Comparison of ENCODE assay signal across 8 mouse cellular contexts in the genomic region with DNA sequence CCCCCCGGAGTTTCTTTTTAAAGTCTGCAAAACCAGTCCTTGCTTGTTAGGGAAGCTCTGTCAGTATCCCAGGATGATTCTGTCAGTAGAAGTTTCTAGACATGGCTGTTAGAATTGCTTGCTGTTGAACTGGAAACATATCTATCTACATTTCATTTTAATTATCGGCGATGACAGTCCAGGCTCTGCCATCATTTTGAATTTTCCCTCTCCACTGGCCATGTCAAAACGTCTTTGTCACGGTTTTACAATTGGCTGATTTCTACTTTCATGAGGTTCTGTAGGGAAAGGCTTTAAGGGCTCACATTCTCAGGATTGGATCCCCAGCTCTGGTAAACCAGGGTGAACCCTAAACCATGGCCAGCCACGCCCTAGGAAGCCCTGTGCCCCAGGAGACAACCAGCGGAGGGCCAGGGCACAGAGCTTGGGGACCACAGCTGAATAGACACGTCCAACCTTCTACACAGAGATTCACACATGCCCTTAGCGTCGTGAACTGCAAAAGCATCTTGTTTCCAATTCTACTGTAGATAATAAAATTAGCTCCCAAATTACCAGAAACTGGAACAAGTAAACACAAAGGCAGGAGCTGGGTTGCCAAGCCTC.
DNase-seq lines count a peak whose midpoint lies in the region; ATAC-seq lines count a peak whose summit lies in the region.

No protein-coding gene starts in this region.

- H3K36me3 ChIP-seq in lung, embryonic 15.5 days: no peaks in the 10 kb centered on the region
- H3K36me3 ChIP-seq in forebrain, embryonic 10.5 days (replicated peaks): no peaks in the 10 kb centered on the region
- no peaks in the 10 kb centered on the region for H3K36me3 ChIP-seq in limb, embryonic 11.5 days (ENCODE audit: control insufficient read depth, insufficient read depth, low read length)

- H3K4me2 ChIP-seq in lung, embryonic 15.5 days: peak overlapping the region; percentile 92
- peak overlapping the region; percentile 54 for H3K4me2 ChIP-seq in limb, embryonic 11.5 days (ENCODE audit: low read depth, severe bottlenecking)

- no peak for DNase-seq in lung, postnatal 25 days (ENCODE audit: low spot score)
- no peak for DNase-seq in forebrain, embryonic 10.5 days (ENCODE audit: extremely low spot score, low spot score)
- no peak for DNase-seq in limb, embryonic 11.5 days (ENCODE audit: low spot score)
- DNase-seq in retina, postnatal 1 day: peak; percentile 55
- no peak for DNase-seq in cerebellum, adult 9-10 months
- no peak for DNase-seq in cerebellum, postnatal 25 days
- DNase-seq in urinary bladder, postnatal 36 days (ENCODE audit: low spot score in 2 of 2): no peak

- WGBS in lung, embryonic 15.5 days: 24% methylated on average over 10 of the region's 10 CpGs
- WGBS in forebrain, embryonic 10.5 days: 18% methylated on average over 10 of the region's 10 CpGs
- WGBS in limb, embryonic 11.5 days: 20% methylated on average over 10 of the region's 10 CpGs

- H3K9ac ChIP-seq in lung, embryonic 15.5 days: no peak overlapping the region
- H3K9ac ChIP-seq in limb, embryonic 11.5 days (ENCODE audit: low read length): peak overlapping the region; percentile 63

- H3K4me3 ChIP-seq in lung, embryonic 15.5 days: peak overlapping the region; percentile 52
- H3K4me3 ChIP-seq in forebrain, embryonic 10.5 days: peak overlapping the region; percentile 64
- peak overlapping the region; percentile 32 for H3K4me3 ChIP-seq in limb, embryonic 11.5 days (ENCODE audit: low read depth, low read length)

- peak overlapping the region; percentile 94 for H3K27ac ChIP-seq in lung, embryonic 15.5 days
- peak overlapping the region; percentile 77 for H3K27ac ChIP-seq in forebrain, embryonic 10.5 days
- peak overlapping the region; percentile 96 for H3K27ac ChIP-seq in limb, embryonic 11.5 days (replicated peaks; ENCODE audit: low read depth, low read length)

- H3K27me3 ChIP-seq in lung, embryonic 15.5 days: peaks cover 8% of the 10 kb centered on the region; the same call in 1 of the 2 replicates
- peaks cover 36% of the 10 kb centered on the region for H3K27me3 ChIP-seq in forebrain, embryonic 10.5 days (ENCODE audit: poor library complexity, severe bottlenecking)
- H3K27me3 ChIP-seq in limb, embryonic 11.5 days (ENCODE audit: control insufficient read depth, insufficient read depth, low read length): no peaks in the 10 kb centered on the region

- H3K4me1 ChIP-seq in lung, embryonic 15.5 days: peaks cover 17% of the 10 kb centered on the region
- H3K4me1 ChIP-seq in forebrain, embryonic 10.5 days: peaks cover 20% of the 10 kb centered on the region
- peaks cover 9% of the 10 kb centered on the region for H3K4me1 ChIP-seq in limb, embryonic 11.5 days (ENCODE audit: control insufficient read depth, insufficient read depth, low read length)

- peak; percentile 50; the same call in 1 of the 2 replicates for ATAC-seq in lung, embryonic 15.5 days (ENCODE audit: borderline replicate concordance, extremely low read depth, low FRiP score, low TSS enrichment)
- peak; percentile 35; the same call in 1 of the 2 replicates for ATAC-seq in limb, embryonic 11.5 days (ENCODE audit: insufficient number of reproducible peaks, low FRiP score, low TSS enrichment, low read depth)

- no peaks in the 10 kb centered on the region for H3K9me3 ChIP-seq in lung, embryonic 15.5 days
- H3K9me3 ChIP-seq in forebrain, embryonic 10.5 days: no peaks in the 10 kb centered on the region
- no peaks in the 10 kb centered on the region for H3K9me3 ChIP-seq in limb, embryonic 11.5 days (ENCODE audit: control insufficient read depth, low read length)
